Mouse (Mus musculus) Muller cell, postnatal 12 days (primary cell): ENCODE measurements around the gene Ikzf1.

ENCODE experiments used
- DNase-seq: peaks from one replicate; pipeline ENCODE4 v3.0.0-alpha.2; 2015; ENCODE audit errors: inconsistent ontology term

Ikzf1 gene

DNA sequence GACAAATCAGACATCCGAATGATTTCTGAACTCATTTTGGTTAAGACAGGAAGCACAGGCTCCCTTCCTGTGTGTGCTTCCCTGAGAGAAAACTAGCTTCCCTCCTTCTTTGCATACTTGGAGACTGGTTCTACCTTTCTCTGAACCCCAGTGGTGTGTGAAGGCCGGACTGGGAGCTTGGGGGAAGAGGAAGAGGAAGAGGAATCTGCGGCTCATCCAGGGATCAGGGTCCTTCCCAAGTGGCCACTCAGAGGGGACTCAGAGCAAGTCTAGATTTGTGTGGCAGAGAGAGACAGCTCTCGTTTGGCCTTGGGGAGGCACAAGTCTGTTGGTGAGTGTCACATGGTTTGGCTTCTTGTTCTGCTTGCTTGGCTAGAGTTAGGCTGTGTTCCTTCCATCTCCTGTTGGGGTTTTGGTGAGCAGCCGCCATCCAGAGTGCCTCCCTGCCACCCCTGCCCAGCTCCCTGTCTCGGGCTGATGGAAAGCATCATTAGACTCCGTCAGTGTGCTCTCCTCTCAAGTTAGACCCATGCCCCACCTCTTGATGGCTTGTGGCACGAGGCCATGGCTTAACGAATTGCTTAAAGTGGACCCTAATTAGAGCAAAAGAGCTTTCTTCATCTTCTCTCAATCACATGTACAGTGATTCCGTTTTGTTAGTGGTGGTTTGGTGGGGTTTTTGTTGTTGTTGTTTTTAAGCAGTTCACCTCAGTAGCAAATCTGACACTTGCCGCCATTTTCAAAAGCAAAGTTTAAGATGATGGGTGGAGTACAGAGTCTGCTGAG is 5.4 kb downstream of the Ikzf1 start:
- DNase-seq, result no peak

DNA sequence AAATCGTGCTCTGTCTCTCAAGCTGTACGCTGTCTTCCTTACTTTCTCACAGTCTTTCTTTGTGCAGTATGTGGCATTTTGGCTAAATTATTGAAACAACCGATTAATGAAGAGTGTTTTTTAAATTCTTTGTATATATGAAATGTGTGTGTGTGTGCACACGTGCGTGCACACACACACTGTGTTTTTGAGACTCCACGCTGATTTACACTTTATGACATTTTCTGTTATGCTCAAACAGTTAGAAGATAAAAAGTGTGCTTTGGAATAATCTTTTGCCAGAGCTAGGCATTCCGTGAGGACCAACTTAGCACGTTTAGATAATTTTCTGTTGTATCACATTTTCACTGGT is 6.0 kb downstream of the Ikzf1 start:
- no peak for DNase-seq

DNA sequence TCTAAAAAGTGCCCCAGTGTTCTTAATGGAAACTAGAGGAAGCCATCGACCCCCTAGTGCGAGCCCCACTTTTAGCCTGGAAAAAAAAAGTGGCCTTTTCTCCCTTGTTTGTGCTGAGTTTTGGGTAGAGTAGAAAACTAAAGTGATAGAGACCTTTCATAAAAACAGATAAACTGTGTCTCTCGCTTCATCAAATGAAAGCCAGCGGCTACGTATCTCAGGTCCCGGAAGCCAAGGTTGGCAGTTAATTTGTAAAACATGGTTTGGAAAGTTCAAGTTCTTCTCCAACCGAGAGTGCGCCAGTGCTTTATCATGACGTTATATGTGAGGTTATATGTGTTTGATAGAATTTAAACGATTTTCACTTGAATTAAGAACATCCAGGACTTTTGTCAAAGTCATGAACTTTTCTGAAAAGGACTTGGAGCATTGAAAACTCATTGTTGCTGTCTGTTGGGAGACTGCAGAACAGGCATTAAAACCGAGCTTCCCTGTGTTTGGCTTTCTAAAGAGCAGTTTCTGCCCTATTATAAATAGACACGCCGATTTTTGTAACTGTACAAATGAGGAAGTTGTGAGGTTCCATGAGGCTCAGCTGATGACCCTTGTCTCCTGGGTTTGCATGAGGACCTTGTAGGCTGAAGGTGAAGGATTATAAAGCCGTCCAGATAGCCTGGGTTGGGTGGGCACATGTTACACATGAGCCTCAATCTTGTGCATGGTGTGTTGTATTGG is 6.7 kb downstream of the Ikzf1 start:
- DNase-seq, result no peak

DNA sequence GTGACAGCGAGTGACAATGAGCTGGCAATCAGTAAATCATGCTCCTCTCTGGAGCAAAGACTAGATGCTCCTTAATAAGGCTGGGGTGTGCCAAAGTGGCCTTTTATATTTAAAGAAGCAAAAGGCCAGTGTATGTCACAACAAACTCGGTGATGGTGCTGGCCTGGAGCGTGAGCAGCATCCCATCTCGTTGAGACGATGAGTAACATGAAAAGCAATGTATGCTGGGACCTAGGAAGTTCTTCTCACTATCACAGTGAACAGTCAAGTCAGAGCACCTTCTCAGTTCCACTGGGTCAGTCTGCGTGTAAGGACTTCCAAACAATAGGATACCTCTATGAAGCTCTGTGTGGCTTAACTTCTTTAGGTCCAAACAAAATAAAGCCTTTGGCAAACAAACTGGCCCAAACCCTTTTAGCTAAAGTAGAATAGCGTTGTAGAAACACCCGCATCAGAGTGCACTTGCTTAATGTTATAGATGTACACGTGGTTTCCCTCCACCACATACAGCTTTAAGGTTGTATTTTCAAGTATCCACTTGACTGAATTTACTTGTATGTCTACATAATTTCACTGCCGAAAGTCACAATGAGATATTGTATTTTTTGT is 7.9 kb downstream of the Ikzf1 start:
- DNase-seq, result no peak

DNA sequence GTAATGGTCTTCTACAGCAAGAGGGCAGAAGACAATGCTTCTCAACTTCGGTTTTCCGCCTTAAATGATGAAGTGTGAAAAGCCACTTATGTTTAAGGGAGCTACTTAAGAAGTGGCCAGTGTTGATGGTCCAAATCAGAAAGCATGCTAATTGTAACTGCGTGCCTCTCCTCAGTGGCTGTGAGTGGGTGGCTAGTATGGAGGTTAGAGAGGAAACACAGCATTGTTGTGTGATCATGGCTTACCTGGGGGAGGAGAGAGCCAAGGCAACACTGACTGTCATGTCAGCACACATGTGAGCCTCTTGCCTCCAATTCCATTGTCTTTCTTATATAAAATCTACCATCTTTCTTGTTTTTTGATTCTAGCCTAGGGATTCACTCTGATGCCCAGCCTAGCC is 8.6 kb downstream of the Ikzf1 start:
- no peak for DNase-seq

DNA sequence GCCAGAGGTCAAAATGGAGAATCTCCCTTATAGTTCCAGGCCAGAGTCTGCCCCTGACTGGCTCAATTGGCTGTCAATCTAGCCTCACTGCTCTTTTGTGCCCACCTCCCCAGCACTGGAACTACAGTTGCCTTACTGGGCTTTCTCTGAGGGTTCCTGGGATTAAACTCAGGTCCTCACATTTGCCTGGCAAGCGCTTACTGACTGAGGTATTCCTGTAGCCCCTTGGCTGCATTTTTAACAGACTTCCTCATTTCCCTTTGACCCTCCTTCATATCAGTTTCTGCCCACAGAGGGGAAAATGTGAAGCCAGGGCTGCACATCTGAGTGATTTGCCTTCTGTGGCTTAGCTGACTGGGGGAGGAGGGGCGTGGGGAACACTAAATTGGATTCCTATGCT is 9.3 kb downstream of the Ikzf1 start:
- no peak for DNase-seq

DNA sequence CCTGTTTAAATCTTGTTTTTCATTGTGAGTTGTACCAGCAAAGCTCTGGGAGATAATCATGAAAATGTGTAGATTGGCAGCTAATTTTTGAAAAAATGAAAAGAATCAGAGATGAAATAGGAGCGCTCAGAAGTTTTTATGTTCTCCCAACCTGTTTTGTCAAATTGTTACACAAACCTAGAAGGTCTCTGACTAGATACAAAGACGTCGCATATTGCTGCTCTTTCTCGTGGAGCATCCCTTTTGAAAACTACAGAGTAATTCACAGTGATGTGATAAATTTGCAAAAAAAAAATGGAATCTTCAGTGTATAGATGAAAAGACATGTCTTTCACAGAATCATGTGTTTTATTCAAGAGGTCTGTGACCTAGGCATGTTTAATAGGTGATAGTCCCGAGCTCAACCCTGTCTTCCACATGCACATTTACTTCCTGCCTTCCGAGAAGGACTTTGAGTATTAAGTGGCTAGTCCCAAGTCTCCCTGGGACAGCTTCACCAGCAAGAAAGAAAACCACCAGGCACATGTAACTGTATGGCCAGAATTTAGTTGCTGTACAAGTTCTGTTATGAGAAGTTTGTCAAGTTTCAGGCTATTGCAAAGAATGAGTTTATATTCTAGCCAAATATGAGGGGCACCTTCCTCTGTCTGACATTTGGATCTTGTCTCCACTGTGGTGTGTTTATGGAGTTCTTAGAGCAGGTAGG is 9.8 kb downstream of the Ikzf1 start:
- DNase-seq, result no peak

DNA sequence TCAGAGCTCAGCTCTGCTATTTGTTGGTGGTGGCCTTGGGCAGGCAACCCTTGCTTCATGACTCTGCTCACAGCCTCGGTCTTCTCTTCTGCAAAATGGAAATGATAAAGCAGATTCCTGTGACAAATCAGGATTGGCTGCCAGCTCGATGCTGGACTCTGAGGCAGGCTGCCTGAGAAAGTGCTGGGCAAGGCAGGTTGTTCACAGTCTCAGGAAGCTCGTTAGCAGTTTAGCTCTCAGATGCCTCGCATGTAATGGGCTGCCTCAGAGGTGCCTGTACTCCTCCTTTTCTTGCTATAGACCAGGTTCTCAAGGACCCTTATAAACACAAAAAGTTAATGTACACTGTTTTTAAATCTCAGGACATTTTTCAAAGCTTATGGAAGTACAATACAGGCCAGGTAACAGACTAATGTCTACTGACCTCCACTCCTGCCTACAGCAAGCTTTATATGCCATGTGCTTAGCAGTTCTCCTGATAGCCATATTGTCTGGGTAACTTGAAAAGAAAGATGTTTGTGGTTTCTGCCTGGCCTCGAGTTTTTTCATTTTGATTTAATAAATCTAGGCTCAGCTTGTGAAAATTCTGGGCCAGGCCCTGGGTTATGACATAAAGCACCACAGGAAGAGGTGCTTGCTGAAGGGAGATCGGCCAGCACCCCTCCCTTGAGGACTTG is 10.5 kb downstream of the Ikzf1 start:
- DNase-seq, result no peak

DNA sequence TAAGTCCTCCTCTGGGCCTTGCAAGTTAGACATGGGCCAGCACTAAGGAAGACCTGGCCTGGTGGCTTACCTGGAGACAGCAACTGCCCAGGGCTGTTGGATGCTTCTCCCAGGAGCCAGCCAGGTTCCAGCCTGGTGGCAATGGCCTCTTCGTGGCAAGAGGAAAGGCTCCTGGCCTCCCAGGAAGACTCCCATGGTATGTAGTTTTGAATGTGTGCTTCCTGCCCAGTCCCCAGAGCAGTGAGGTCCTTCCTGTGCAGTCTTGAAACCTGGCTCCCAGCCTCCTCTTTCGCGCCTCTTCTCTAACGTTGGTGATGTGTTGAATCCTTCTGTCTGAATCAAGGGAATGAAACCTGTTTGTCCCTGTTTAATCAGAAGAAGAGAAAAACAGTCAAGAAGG is 11.1 kb downstream of the Ikzf1 start:
- no peak for DNase-seq

DNA sequence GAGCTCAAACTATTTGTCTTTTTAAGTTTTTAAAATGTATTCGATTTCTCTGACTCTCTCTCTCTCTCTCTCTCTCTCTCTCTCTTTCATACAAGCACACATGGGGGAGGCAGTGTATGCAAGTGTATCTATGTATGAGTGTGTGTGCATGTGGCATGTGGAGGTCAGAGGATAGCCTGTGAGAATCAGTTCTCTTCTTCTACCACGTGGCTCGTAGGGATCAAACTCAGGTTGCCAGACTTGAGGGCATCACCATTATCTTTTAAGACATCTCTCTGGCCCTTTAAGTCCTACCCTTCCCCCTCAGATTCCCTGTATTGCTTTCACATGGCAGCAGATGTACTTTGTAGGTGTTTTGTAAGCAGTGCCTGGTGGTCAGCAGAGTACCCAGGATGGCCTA is 12.0 kb downstream of the Ikzf1 start:
- DNase-seq, result no peak

DNA sequence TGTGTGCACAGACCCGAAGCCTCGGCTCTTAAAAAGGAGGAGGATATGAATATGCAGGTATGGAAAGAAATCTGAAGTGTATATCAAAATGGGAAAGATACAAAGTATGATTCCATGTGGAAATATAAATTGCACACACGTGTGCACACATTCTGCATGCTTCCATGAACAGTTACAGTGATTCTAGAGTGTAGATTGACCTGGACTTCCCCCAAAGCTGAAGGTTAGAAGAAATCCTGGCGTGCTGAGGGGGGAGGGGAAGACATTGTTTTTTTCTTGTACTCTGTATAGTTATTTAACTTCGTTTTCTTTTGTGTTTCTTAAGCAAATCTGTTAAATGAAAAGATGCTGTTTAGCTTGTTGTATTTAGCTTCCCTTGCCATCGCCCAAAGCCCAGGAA is 16.6 kb downstream of the Ikzf1 start:
- no peak for DNase-seq

DNA sequence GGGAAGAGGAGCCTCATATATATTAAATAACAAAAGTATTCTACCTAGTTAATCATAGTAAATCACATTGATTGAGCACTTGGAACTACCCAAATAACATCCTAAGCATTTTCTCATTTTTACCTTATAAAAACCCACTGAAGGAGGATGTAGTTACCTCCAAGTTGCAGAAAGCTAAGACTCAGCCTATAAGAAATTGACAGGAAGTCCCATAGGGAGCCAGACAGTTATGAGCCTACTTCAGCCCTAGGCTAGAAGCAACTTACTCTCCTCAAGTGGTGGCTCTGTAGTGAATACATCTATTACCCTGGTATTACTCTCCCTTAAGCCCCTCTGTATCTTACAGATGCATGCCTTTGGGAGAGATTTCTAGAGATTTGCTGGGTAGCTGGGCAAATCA is 19.0 kb downstream of the Ikzf1 start:
- DNase-seq, result no peak

DNA sequence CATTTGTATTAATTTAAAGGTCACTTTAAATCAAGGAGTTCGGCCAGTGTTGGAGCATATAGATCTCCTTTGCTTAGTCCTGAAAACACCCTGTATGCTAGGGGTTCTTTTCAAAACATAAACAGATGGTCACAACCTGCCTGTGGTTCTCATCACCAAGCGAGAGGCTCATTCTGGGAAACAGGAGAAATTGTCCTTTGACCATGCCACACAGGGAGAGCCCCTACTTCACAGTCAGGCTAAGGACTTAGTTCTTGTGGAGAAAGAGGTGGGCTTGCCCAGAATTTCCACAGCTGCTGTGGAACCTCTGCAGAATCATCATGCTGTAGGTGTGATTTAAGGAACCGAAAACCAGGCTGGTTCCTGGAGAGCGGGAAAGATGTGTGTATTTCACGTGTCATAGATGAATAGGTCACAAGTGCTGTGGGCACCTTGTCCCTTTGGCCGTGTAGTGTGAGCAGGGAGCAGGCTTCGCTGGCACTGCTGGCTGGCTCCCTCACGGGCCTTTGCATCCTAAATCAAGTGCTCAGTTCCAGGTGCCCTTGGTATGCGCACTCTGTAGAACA is 23.4 kb downstream of the Ikzf1 start:
- DNase-seq, result no peak

DNA sequence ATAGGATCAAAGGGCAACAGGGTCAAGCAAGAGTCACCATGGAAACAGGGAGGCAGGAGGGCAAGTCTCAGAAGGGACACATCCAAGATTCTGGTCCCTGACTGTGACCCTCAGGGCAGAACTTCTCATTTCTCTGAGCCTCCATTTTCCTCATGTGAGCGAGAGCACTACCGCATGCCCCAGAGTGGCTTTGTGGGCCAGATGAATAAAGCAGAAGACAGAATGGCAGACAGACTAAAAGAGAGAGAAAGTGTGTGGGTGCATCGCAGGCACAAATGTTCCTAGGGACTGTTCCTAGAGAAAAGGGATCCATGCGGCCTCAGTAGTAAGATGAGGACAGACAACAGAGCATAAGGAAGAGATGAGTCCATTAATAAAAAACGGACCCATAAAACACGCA is 24.5 kb downstream of the Ikzf1 start:
- DNase-seq, result no peak

DNA sequence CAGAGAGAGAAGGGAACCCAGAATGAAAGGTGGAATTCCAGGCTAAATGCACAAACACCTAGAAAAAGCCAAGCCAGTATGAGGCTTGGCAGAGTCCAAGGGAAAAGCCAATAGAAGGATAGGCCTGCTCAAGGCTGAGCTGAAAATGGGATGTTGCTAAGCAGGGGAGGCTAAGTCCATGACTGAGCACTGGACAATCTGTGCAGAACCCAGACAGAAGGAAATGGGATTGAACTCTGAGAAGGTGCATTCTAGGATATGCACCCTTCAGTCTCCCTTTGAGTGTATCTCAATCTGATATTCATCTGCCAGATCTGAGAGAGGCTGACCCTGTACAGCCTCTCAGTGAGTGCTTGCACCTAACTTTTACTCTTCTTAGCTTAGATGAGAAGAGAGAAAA is 25.9 kb downstream of the Ikzf1 start:
- no peak for DNase-seq

DNA sequence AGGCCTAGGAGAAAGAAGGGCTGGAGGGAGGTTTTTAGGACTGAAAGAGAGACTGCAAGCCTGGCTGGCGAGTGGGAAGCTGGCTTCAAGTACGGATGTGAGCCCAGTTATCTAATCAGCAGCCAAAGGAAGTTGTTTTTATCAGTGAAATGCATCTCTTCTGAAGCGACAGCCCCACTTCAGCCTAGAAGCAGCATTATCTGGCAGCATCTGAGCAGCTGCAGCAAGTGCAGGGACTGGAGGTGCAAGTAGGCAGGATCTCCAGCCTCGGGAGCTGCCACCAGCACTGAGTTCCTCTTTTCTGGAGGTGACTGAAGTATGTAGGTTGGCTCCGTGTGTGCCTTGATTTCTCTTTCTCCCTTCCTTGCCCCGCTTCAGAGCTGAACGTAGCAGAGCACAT is 26.9 kb downstream of the Ikzf1 start:
- DNase-seq, result no peak

DNA sequence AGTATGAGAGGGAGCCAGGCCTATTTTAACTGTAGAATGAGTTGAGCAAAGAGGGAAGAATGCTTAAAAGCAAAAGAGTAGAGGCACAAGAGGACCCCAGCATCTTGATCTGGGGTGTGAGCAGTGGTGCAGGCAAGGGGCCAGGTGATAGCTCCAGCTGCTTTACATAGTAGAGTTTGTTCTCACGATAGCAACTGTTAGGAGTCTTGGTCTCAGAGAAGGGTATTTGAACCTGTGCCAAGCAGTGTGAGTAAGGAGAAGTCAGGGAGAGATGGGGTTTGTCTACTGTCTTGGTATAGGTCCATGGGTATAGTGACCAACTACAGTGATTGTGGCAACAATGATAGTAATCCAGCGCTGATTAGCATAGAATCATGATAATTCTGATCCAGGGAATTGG is 29.9 kb downstream of the Ikzf1 start:
- no peak for DNase-seq

DNA sequence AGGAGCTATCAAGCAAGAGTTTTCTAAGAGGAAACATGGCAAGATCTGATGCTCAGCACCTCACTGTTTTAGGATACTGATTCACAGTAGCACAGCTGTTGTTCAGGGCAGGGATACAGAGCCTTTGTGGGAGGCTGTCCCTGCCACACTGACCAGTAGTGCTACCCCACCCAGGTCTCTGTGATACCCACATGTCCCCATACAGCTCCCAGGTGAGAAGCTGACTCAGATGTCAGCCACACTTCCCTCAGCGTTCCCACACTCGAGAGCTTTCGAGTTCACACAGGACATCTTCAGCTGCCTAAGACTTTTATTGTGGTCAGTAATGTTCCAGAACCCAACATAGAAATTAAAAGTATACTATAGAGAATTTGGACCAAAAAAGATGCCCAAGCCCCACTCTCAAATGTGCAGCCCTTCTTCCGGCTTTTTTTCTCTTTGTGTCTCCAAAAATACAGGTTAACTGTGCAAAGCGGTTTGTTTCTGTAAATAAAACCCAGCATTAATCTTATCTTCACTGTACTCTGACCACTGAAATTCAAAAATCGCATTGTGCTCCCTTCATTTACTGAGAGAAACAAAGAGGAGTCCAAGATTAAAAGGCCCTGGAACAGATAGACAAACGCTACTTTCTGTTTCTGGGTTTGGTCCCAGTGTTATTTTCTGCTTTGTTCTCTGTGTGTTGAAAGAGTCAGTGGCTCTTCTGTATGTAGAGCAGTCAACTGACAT is 31.3 kb downstream of the Ikzf1 start:
- no peak for DNase-seq

DNA sequence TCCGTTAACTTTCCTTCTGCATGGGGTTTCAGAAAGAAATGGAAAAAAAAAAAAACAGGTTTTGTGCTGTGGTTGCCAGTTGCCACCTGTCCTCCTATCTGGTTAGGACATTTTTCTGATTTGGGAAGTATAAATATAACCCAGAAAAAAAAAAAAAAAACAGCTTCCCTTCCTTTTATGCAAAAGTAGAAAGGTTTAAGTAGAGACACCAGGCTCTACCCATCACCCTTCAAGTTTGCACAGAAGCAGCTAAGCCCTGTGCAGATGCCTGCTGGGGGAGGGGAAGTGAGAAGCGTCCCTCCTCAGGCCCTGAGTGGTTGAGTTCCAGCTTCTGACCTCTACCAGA is 31.9 kb downstream of the Ikzf1 start:
- DNase-seq, result no peak

DNA sequence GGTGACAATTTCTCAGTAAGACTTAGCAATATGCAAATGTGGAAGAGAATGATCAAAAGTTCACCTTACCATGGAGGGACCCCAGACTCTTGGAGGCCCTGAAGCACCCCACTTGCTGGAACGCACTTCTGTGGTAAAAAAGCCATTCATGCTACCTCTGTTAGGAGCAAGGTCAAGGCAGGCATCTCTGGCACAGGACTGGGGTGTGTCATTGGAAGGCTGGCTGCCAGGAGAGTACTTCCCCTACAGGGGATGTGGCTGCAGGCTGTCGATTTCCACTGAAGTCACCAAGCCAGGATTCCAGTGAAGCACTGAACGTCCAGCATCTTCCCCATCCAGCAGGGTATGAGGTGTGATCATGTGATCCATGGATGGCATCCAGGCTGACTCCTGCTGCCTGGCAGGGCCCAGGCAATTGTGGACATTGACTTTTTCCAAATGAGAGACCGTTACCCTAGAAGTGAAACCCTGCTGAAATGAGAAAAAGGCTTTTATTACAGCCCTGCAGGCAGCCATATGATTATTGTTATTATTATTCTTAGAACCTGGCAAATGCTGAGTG is 32.9 kb downstream of the Ikzf1 start:
- DNase-seq, result no peak

DNA sequence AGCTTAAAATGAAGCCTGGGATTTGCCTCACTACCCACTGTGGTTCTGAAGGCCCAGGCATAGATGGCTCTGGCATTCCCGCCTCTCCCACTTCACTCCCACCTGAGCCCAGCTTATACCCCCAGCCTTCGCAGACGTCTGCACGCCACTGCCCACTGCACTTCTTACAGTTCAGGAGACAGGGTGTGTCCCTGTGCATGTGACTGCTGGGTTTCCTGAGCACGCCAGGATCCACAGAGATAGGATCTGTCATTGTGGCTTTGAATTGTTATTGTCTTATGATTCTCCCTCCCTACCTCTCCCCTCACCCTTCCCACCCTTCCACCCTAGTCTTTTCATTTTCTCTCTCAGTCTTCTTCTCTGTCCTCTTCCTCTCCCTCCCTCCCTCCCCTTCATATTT is 34.9 kb downstream of the Ikzf1 start:
- no peak for DNase-seq
